Comparison of ENCODE assay signal across 10 mouse cellular contexts in genomic region chr4:143379931-143380715, GRCm38 (mm10). TPM values are rescaled to one million over a fixed set of nuclear protein-coding genes. Genes with fewer than 3 reads are reported as not detected.
DNase-seq lines count a peak whose midpoint lies in the region; ATAC-seq and TF ChIP-seq lines count a peak whose summit lies in the region.
"Had no signal": no experiment of that assay in that cellular context is flagged by ENCODE, and none has a peak within 500 bp of the region (broad histone marks: within the 10 kb centered on the region; RNA-seq: fewer than 3 reads in every experiment).

No protein-coding gene starts in this region.

- TF ChIP-seq EP300 in heart, postnatal 0 days (IDR thresholded peaks at IDR 0.05; ENCODE audit: low read depth) = no peak

- no peak for ATAC-seq in heart, postnatal 0 days (ENCODE audit: insufficient read depth, low read depth)
- 0 out of 2 replicates have a peak, but pooled peaks have one; percentile 26 for ATAC-seq in forebrain, embryonic 15.5 days (replicated peaks)
- ATAC-seq in midbrain, embryonic 13.5 days = peak; percentile 71

- DNase-seq in heart, postnatal 0 days (ENCODE audit: low spot score) = peak; percentile 10
- no peak for DNase-seq in heart, postnatal 4 days
- DNase-seq in embryo, embryonic 11 days = peak; percentile 50
- DNase-seq in thymus, postnatal 10 days (ENCODE audit: low spot score in 2 of 2) = no peak
- DNase-seq in right cerebral cortex, postnatal 25 days = no peak
- DNase-seq in lung, postnatal 10 days = no peak

- H3K36me3 ChIP-seq in heart, postnatal 0 days (replicated peaks; ENCODE audit: control insufficient read depth, insufficient read depth, low read length) = no peaks in the 10 kb centered on the region
- no peaks in the 10 kb centered on the region for H3K36me3 ChIP-seq in forebrain, embryonic 15.5 days
- H3K36me3 ChIP-seq in midbrain, embryonic 13.5 days = no peaks in the 10 kb centered on the region
- H3K36me3 ChIP-seq: G1E had no signal

- no peak overlapping the region for H3K4me3 ChIP-seq in heart, postnatal 0 days (ENCODE audit: low read depth, low read length)
- H3K4me3 ChIP-seq in forebrain, embryonic 15.5 days = no peak overlapping the region
- H3K4me3 ChIP-seq in midbrain, embryonic 13.5 days (replicated peaks) = 0 out of 2 replicates have a peak overlapping the region, but pooled peaks have one; percentile 7

- H3K4me2 ChIP-seq in heart, postnatal 0 days (ENCODE audit: low read depth, low read length) = no peak overlapping the region
- H3K4me2 ChIP-seq in forebrain, embryonic 15.5 days (replicated peaks) = no peak overlapping the region
- H3K4me2 ChIP-seq in midbrain, embryonic 13.5 days (replicated peaks) = peak overlapping the region; percentile 38

- peaks cover 17% of the 10 kb centered on the region; the same call in 1 of the 2 replicates for H3K27me3 ChIP-seq in heart, postnatal 0 days (ENCODE audit: control insufficient read depth, insufficient read depth, low read length)
- no peaks in the 10 kb centered on the region for H3K27me3 ChIP-seq in forebrain, embryonic 15.5 days
- 0 out of 2 replicates have a peak, but pooled peaks cover 6% of the 10 kb centered on the region for H3K27me3 ChIP-seq in midbrain, embryonic 13.5 days

- no peak overlapping the region for H3K27ac ChIP-seq in heart, postnatal 0 days (ENCODE audit: low read depth)
- H3K27ac ChIP-seq in forebrain, embryonic 15.5 days (replicated peaks) = no peak overlapping the region
- peak overlapping the region; percentile 48 for H3K27ac ChIP-seq in midbrain, embryonic 13.5 days

- H3K9ac ChIP-seq in heart, postnatal 0 days (replicated peaks; ENCODE audit: low read depth, low read length) = no peak overlapping the region
- no peak overlapping the region for H3K9ac ChIP-seq in forebrain, embryonic 15.5 days (replicated peaks)
- 0 out of 2 replicates have a peak overlapping the region, but pooled peaks have one; percentile 15 for H3K9ac ChIP-seq in midbrain, embryonic 13.5 days (replicated peaks)

- 24% methylated on average over 13 of the region's 15 CpGs for WGBS in heart, postnatal 0 days
- 30% methylated on average over 15 of the region's 15 CpGs for WGBS in forebrain, embryonic 15.5 days
- WGBS in midbrain, embryonic 13.5 days = 10% methylated on average over 15 of the region's 15 CpGs

- no peak for TF ChIP-seq CTCF in heart, postnatal 0 days (IDR thresholded peaks at IDR 0.05; ENCODE audit: low read depth)

- H3K4me1 ChIP-seq in heart, postnatal 0 days (ENCODE audit: control insufficient read depth, insufficient read depth) = no peaks in the 10 kb centered on the region
- H3K4me1 ChIP-seq in forebrain, embryonic 15.5 days = peaks cover 5% of the 10 kb centered on the region; the same call in 1 of the 2 replicates
- H3K4me1 ChIP-seq in midbrain, embryonic 13.5 days (replicated peaks) = peaks cover 18% of the 10 kb centered on the region

- no peaks in the 10 kb centered on the region for H3K9me3 ChIP-seq in heart, postnatal 0 days (replicated peaks; ENCODE audit: control insufficient read depth, low read length)
- H3K9me3 ChIP-seq in forebrain, embryonic 15.5 days = no peaks in the 10 kb centered on the region
- no peaks in the 10 kb centered on the region for H3K9me3 ChIP-seq in midbrain, embryonic 13.5 days

RNA-seq across cellular contexts. Expression of gene Pramel1, which starts 14.1 kb away (rescaled TPM):
- not detected in 2 replicates for total RNA-seq in heart, postnatal 0 days (2014; rRNA removed; ENCODE audit: low replicate concordance)
- polyA plus RNA-seq in heart, postnatal 0 days (2015; fragmentation: Nextera tagmentation; extraction: Ambion mirVana) = not detected in 2 replicates
- total RNA-seq in heart, postnatal 4 days (2021) = not detected
- polyA plus RNA-seq in forebrain, embryonic 15.5 days (2015; fragmentation: Nextera tagmentation; extraction: Ambion mirVana) = not detected in 2 replicates
- polyA plus RNA-seq in midbrain, embryonic 13.5 days (2015; fragmentation: Nextera tagmentation; extraction: Ambion mirVana) = not detected in 2 replicates
- total RNA-seq: G1E; liver, adult 2 months had no signal
- polyA plus RNA-seq: G1E; liver, adult 2 months had no signal

RNA-seq across cellular contexts. Expression of gene Lrrc38, which starts 30.6 kb away (rescaled TPM):
- not detected in 2 replicates for total RNA-seq in heart, postnatal 0 days (2014; rRNA removed; ENCODE audit: low replicate concordance)
- 0.23 and 0.32 TPM in 2 replicates for polyA plus RNA-seq in heart, postnatal 0 days (2015; fragmentation: Nextera tagmentation; extraction: Ambion mirVana)
- total RNA-seq in heart, postnatal 4 days (2021) = under 1 TPM; 0.29 to 0.33 TPM
- polyA plus RNA-seq in forebrain, embryonic 15.5 days (2015; fragmentation: Nextera tagmentation; extraction: Ambion mirVana) = 0.13 and 0.23 TPM in 2 replicates
- 0.19 and 0.28 TPM in 2 replicates for polyA plus RNA-seq in midbrain, embryonic 13.5 days (2015; fragmentation: Nextera tagmentation; extraction: Ambion mirVana)
- total RNA-seq: G1E; liver, adult 2 months had no signal
- polyA plus RNA-seq: G1E; liver, adult 2 months had no signal

RNA-seq across cellular contexts. Expression of gene Pramef8, which starts 32.1 kb away (rescaled TPM):
- total RNA-seq in heart, postnatal 0 days (2014; rRNA removed; ENCODE audit: low replicate concordance) = 21.5 and 24.7 TPM in 2 replicates
- 8.3 and 9.2 TPM in 2 replicates for polyA plus RNA-seq in heart, postnatal 0 days (2015; fragmentation: Nextera tagmentation; extraction: Ambion mirVana)
- total RNA-seq in heart, postnatal 4 days (2021) = 10 to 100 TPM; 11.7 to 12.1 TPM
- 27.7 and 30.2 TPM in 2 replicates for polyA plus RNA-seq in forebrain, embryonic 15.5 days (2015; fragmentation: Nextera tagmentation; extraction: Ambion mirVana)
- polyA plus RNA-seq in midbrain, embryonic 13.5 days (2015; fragmentation: Nextera tagmentation; extraction: Ambion mirVana) = 26.0 and 27.5 TPM in 2 replicates

Comparison
In these comparisons a context has a peak if more than half of its experiments do, and no peak if none do; other contexts are left out.
1. DNase-seq: peak in heart, postnatal 0 days (single experiment) and embryo, embryonic 11 days (single experiment); none in heart, postnatal 4 days (single experiment), thymus, postnatal 10 days (0 of 2), right cerebral cortex, postnatal 25 days (single experiment) and lung, postnatal 10 days (single experiment).